Mouse (Mus musculus) ES-Bruce4 (cell line): ENCODE results near the gene Krtap5-4. TPM values are rescaled to one million over a fixed set of nuclear protein-coding genes. Genes with fewer than 3 reads are reported as not detected.
"Not testable (repeated sequence)": the region's sequence is repeated elsewhere in the genome, so short reads cannot be mapped to it uniquely, and the experiment has no call there.

Source experiments
- H3K27ac ChIP-seq: 2 replicates; pipeline ENCODE4 v1.5.1; 2012; ENCODE audit warnings: low read length, inconsistent platforms; ENCODE audit not compliant: insufficient read depth
- H3K27me3 ChIP-seq: 2 replicates; pipeline ENCODE4 v1.6.1; 2012; ENCODE audit warnings: mild to moderate bottlenecking, low read length, inconsistent platforms; ENCODE audit not compliant: control insufficient read depth, poor library complexity, insufficient read depth, severe bottlenecking
- H3K36me3 ChIP-seq: 2 replicates; pipeline ENCODE4 v1.6.1; 2012; ENCODE audit warnings: inconsistent platforms, mild to moderate bottlenecking, low read length, moderate library complexity; ENCODE audit not compliant: control insufficient read depth, poor library complexity, insufficient read depth, severe bottlenecking
- H3K4me1 ChIP-seq: one replicate; pipeline ENCODE4 v1.8.1; 2011; ENCODE audit warnings: low read length; ENCODE audit not compliant: control insufficient read depth, insufficient read depth
- H3K4me3 ChIP-seq: 2 replicates; pipeline ENCODE4 v1.5.1; 2011; ENCODE audit warnings: low read depth, mild to moderate bottlenecking, low read length
- H3K9ac ChIP-seq: 2 replicates; pipeline ENCODE4 v1.6.1; 2012; ENCODE audit warnings: low read depth, mild to moderate bottlenecking, inconsistent platforms; ENCODE audit not compliant: poor library complexity, severe bottlenecking
- H3K9me3 ChIP-seq: replicated peaks from 2 replicates; pipeline ENCODE4 v1.6.1; 2012; ENCODE audit warnings: mild to moderate bottlenecking, low read length, inconsistent platforms; ENCODE audit not compliant: control insufficient read depth, poor library complexity, insufficient read depth, severe bottlenecking
- CTCF ChIP-seq: IDR thresholded peaks from one replicate; pipeline ENCODE4 v1.8.1; 2011; ENCODE audit warnings: low read depth, low read length
- EP300 ChIP-seq: IDR thresholded peaks from 2 replicates; pipeline ENCODE4 v1.6.1; 2011; ENCODE audit warnings: low read depth, low read length; ENCODE audit not compliant: insufficient read depth
- POLR2A ChIP-seq: IDR thresholded peaks from one replicate; pipeline ENCODE4 v1.8.1; 2011; ENCODE audit warnings: low read length; ENCODE audit not compliant: insufficient read depth
- polyA plus RNA-seq: library from polyadenylated mRNA; stranded (reverse); fragments of >200 nt; gene quantifications from 2 replicates; pipeline ENCODE4 v1.2.4, GENCODE M21; 2011; ENCODE audit warnings: low read depth; ENCODE audit not compliant: missing spikeins, insufficient read depth, insufficient read length

Gene Krtap5-4
- polyA plus RNA-seq, 1 experiment = not detected

- Histone ChIP-seq H3K27me3 (no peaks in the 10 kb centered on the region), H3K9me3 (no peaks in the 10 kb centered on the region), H3K27ac (no peak overlapping the region), H3K36me3 (no peaks in the 10 kb centered on the region), H3K4me1 (no peaks in the 10 kb centered on the region), H3K9ac (no peak overlapping the region), H3K4me3 (no peak overlapping the region)
- TF ChIP-seq EP300 (no peak), POLR2A (no peak), CTCF (no peak)
These were observed 19.3 kb downstream of the Krtap5-4 start for GRCm38 (mm10) chr7:142322641-142323040.

- Histone ChIP-seq H3K9ac (no peak overlapping the region), H3K4me3 (no peak overlapping the region), H3K4me1 (no peaks in the 10 kb centered on the region), H3K36me3 (no peaks in the 10 kb centered on the region), H3K27me3 (no peaks in the 10 kb centered on the region), H3K9me3 (no peaks in the 10 kb centered on the region), H3K27ac (no peak overlapping the region)
- TF ChIP-seq CTCF (no peak), EP300 (no peak), POLR2A (no peak)
These were observed 20.2 kb downstream of the Krtap5-4 start for GRCm38 (mm10) chr7:142323396-142324117.

GRCm38 (mm10) chr7:142326714-142327445 lies 23.5 kb downstream of the Krtap5-4 start:
- Histone ChIP-seq H3K9me3 (no peaks in the 10 kb centered on the region), H3K9ac (no peak overlapping the region), H3K27ac (no peak overlapping the region), H3K4me1 (no peaks in the 10 kb centered on the region), H3K36me3 (no peaks in the 10 kb centered on the region), H3K27me3 (no peaks in the 10 kb centered on the region), H3K4me3 (no peak overlapping the region)
- TF ChIP-seq EP300 (no peak), POLR2A (no peak), CTCF (no peak)

GRCm38 (mm10) chr7:142328507-142328906 lies 25.2 kb downstream of the Krtap5-4 start:
- H3K36me3 ChIP-seq = no peaks in the 10 kb centered on the region
- H3K4me3 ChIP-seq = no peak overlapping the region
- no peak overlapping the region for H3K27ac ChIP-seq
- H3K27me3 ChIP-seq = no peaks in the 10 kb centered on the region
- no peak overlapping the region for H3K9ac ChIP-seq
- H3K9me3 ChIP-seq = no peaks in the 10 kb centered on the region
- H3K4me1 ChIP-seq = no peaks in the 10 kb centered on the region
- TF ChIP-seq CTCF (no peak), EP300 (no peak), POLR2A (no peak)

GRCm38 (mm10) chr7:142330271-142330724 lies 26.9 kb downstream of the Krtap5-4 start:
- Histone ChIP-seq H3K27ac (no peak overlapping the region), H3K27me3 (no peaks in the 10 kb centered on the region), H3K9ac (no peak overlapping the region), H3K4me3 (no peak overlapping the region), H3K9me3 (no peaks in the 10 kb centered on the region), H3K4me1 (no peaks in the 10 kb centered on the region), H3K36me3 (no peaks in the 10 kb centered on the region)
- no peak for TF ChIP-seq EP300
- no peak for TF ChIP-seq CTCF
- no peak for TF ChIP-seq POLR2A

GRCm38 (mm10) chr7:142331281-142331680 lies 27.9 kb downstream of the Krtap5-4 start:
- no peak overlapping the region for H3K27ac ChIP-seq

GRCm38 (mm10) chr7:142332741-142333140 lies 29.4 kb downstream of the Krtap5-4 start:
- H3K9ac ChIP-seq, H3K9me3 ChIP-seq, H3K4me3 ChIP-seq, H3K4me1 ChIP-seq, H3K27me3 ChIP-seq, H3K36me3 ChIP-seq, H3K27ac ChIP-seq: not testable (repeated sequence)

More at GRCm38 (mm10) chr7:142331281-142331680, 27.9 kb downstream of the Krtap5-4 start:
- no peaks in the 10 kb centered on the region for H3K27me3 ChIP-seq
- H3K4me1 ChIP-seq = no peaks in the 10 kb centered on the region
- H3K9me3 ChIP-seq = no peaks in the 10 kb centered on the region
- no peak overlapping the region for H3K9ac ChIP-seq
- TF ChIP-seq POLR2A = no peak
- TF ChIP-seq CTCF = no peak
- TF ChIP-seq EP300 = no peak
- no peak overlapping the region for H3K4me3 ChIP-seq
- no peaks in the 10 kb centered on the region for H3K36me3 ChIP-seq
